In the genomic region with DNA sequence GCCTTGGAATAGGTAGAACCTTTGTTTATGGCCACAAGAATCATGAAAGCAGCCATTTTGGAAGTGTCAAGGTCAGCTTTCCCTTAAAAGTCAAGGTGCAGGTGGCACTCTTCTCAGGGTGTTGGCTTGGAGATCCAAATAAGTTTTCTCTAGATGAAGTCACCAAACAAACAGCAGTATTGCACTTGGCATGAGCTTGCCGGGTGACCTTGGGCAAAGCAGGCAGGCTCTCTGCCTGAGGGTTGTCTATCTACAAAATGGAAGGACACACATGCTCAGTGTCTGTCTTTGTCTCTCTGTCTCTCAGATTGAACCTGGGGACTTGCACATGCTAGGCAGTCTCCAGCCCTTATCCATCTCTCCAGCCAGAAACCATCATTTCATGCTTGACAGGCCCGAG, we compare ENCODE assay signal across 33 mouse cellular contexts. TPM values are rescaled to one million over a fixed set of nuclear protein-coding genes. Genes with fewer than 3 reads are reported as not detected.
A peak's percentile ranks its signal among the peaks of the same experiment; 100 is the strongest.
DNase-seq lines count a peak whose midpoint lies in the region; ATAC-seq lines count a peak whose summit lies in the region.
"Had no signal": no experiment of that assay in that cellular context is flagged by ENCODE, and none has a peak within 500 bp of the region (broad histone marks: within the 10 kb centered on the region; RNA-seq: fewer than 3 reads in every experiment).

No protein-coding gene starts in this region.

- H3K9me3 ChIP-seq in kidney, embryonic 15.5 days (replicated peaks) = no peaks in the 10 kb centered on the region
- H3K9me3 ChIP-seq: embryonic facial prominence, embryonic 12.5 days; embryonic facial prominence, embryonic 15.5 days; heart, embryonic 10.5 days; heart, embryonic 13.5 days had no signal

- H3K36me3 ChIP-seq in kidney, embryonic 15.5 days = no peaks in the 10 kb centered on the region
- H3K36me3 ChIP-seq: embryonic facial prominence, embryonic 12.5 days; embryonic facial prominence, embryonic 15.5 days; heart, embryonic 10.5 days; heart, embryonic 13.5 days had no signal

- ATAC-seq in kidney, embryonic 15.5 days (replicated peaks; ENCODE audit: low FRiP score) = no peak
- ATAC-seq: CD4-positive, CD25-positive, alpha-beta regulatory T cell, adult 4 months; forebrain, embryonic 14.5 days; forebrain, postnatal 0 days; hindbrain, postnatal 0 days; inflammation-experienced regulatory T-cells, adult 6 months had no signal

- H3K27me3 ChIP-seq in kidney, embryonic 15.5 days = no peaks in the 10 kb centered on the region
- H3K27me3 ChIP-seq: embryonic facial prominence, embryonic 12.5 days; embryonic facial prominence, embryonic 15.5 days; heart, embryonic 13.5 days had no signal

- no peak overlapping the region for H3K4me2 ChIP-seq in kidney, embryonic 15.5 days
- H3K4me2 ChIP-seq: embryonic facial prominence, embryonic 12.5 days; embryonic facial prominence, embryonic 15.5 days; heart, embryonic 13.5 days; hindbrain, embryonic 14.5 days had no signal

- H3K27ac ChIP-seq in kidney, embryonic 15.5 days = no peak overlapping the region
- H3K27ac ChIP-seq: embryonic facial prominence, embryonic 12.5 days; embryonic facial prominence, embryonic 15.5 days; gastrocnemius, adult 2 months; heart, embryonic 13.5 days; hindbrain, embryonic 14.5 days; hindbrain, postnatal 0 days had no signal

- H3K4me3 ChIP-seq in kidney, embryonic 15.5 days (replicated peaks) = no peak overlapping the region
- H3K4me3 ChIP-seq: embryonic facial prominence, embryonic 12.5 days; embryonic facial prominence, embryonic 15.5 days; gastrocnemius, adult 2 months; heart, embryonic 10.5 days; heart, embryonic 13.5 days had no signal

- WGBS in kidney, embryonic 15.5 days = 84% methylated on average over 2 of the region's 2 CpGs

- DNase-seq in heart, adult 11 months = peak; percentile 70
- DNase-seq in heart, adult 8-10 months (ENCODE audit: low spot score) = no peak
- DNase-seq in ovary, adult 18-20 months (ENCODE audit: low spot score) = peak; percentile 29
- DNase-seq in ovary, postnatal 10 days (ENCODE audit: low spot score) = no peak
- peak; percentile 57 for DNase-seq in adrenal gland, postnatal 14 days
- DNase-seq in adrenal gland, postnatal 36 days = peak; percentile 65 to 66
- DNase-seq in lung, postnatal 4 days = no peak
- DNase-seq: cerebellum, adult 9-11 months; cerebellum, postnatal 25 days; forebrain, postnatal 0 days; gastrocnemius, adult 2 months; gastrocnemius, postnatal 14 days; heart, postnatal 4 days had no signal

- H3K4me1 ChIP-seq in kidney, embryonic 15.5 days = no peaks in the 10 kb centered on the region
- H3K4me1 ChIP-seq: embryonic facial prominence, embryonic 12.5 days had no signal

- H3K9ac ChIP-seq in kidney, embryonic 15.5 days = no peak overlapping the region
- H3K9ac ChIP-seq: embryonic facial prominence, embryonic 12.5 days; embryonic facial prominence, embryonic 15.5 days; forebrain, postnatal 0 days; heart, embryonic 13.5 days; hindbrain, embryonic 14.5 days had no signal

RNA-seq across cellular contexts. Expression of gene Cela2a, which starts 1.4 kb away (rescaled TPM):
- 1 to 10 TPM in 1 of 4 experiments, not detected in 3; 1.0 TPM for total RNA-seq in heart, adult 8-10 months (2022)
- 0.56 TPM in 1 of 2 replicates, not detected in the other for total RNA-seq in adrenal gland, postnatal 14 days (2021)
- not detected for total RNA-seq in adrenal gland, postnatal 36 days (2021)
- 0.19 TPM in 1 of 2 replicates, not detected in the other for polyA plus RNA-seq in kidney, embryonic 15.5 days (2015; fragmentation: Nextera tagmentation; extraction: Ambion mirVana)
- total RNA-seq: common myeloid progenitor, adult 5-6 weeks; forebrain, postnatal 0 days; gastrocnemius, adult 2 months; gastrocnemius, postnatal 14 days; gastrocnemius, postnatal 4 days; heart, adult 18-20 months; heart, postnatal 14 days; heart, postnatal 4 days; hindbrain, postnatal 0 days; MEL had no signal
- polyA plus RNA-seq: C2C12; CD4-positive, CD25-positive, alpha-beta regulatory T cell, adult 4 months; embryonic facial prominence, embryonic 12.5 days; embryonic facial prominence, embryonic 15.5 days; forebrain, embryonic 11.5 days; forebrain, embryonic 14.5 days; heart, embryonic 10.5 days; heart, embryonic 13.5 days; hindbrain, embryonic 11.5 days; hindbrain, embryonic 14.5 days; inflammation-experienced regulatory T-cells, adult 6 months had no signal

RNA-seq across cellular contexts. Expression of gene Ctrc, which starts 18.8 kb away (rescaled TPM):
- total RNA-seq in heart, adult 8-10 months (2022) = not detected
- total RNA-seq in adrenal gland, postnatal 14 days (2021) = not detected in 2 replicates
- not detected for total RNA-seq in adrenal gland, postnatal 36 days (2021)
- not detected in 2 replicates for polyA plus RNA-seq in kidney, embryonic 15.5 days (2015; fragmentation: Nextera tagmentation; extraction: Ambion mirVana)
- total RNA-seq: common myeloid progenitor, adult 5-6 weeks; forebrain, postnatal 0 days; gastrocnemius, adult 2 months; gastrocnemius, postnatal 14 days; gastrocnemius, postnatal 4 days; heart, adult 18-20 months; heart, postnatal 14 days; heart, postnatal 4 days; hindbrain, postnatal 0 days; MEL had no signal
- polyA plus RNA-seq: C2C12; CD4-positive, CD25-positive, alpha-beta regulatory T cell, adult 4 months; embryonic facial prominence, embryonic 12.5 days; embryonic facial prominence, embryonic 15.5 days; forebrain, embryonic 11.5 days; forebrain, embryonic 14.5 days; forebrain, postnatal 0 days; frontal cortex, adult 2 months; heart, embryonic 10.5 days; heart, embryonic 13.5 days; heart, embryonic 16.5 days; hindbrain, embryonic 11.5 days; hindbrain, embryonic 14.5 days; hindbrain, postnatal 0 days; inflammation-experienced regulatory T-cells, adult 6 months had no signal

RNA-seq across cellular contexts. Expression of gene Casp9, which starts 34.0 kb away (rescaled TPM):
- 10 to 100 TPM in 2 of 4 experiments, 1 to 10 TPM in 2; 7.9 to 10.7 (median 10.0) TPM for total RNA-seq in heart, adult 8-10 months (2022)
- total RNA-seq in adrenal gland, postnatal 14 days (2021) = 15.3 and 17.1 TPM in 2 replicates
- 10 to 100 TPM; 16.8 to 24.3 TPM for total RNA-seq in adrenal gland, postnatal 36 days (2021)
- polyA plus RNA-seq in kidney, embryonic 15.5 days (2015; fragmentation: Nextera tagmentation; extraction: Ambion mirVana) = 23.7 and 25.8 TPM in 2 replicates

RNA-seq across cellular contexts. Expression of gene Dnajc16, which starts 36.7 kb away (rescaled TPM):
- 10 to 100 TPM; 23.2 to 28.7 (median 25.0) TPM for total RNA-seq in heart, adult 8-10 months (2022)
- 16.6 and 20.7 TPM in 2 replicates for total RNA-seq in adrenal gland, postnatal 14 days (2021)
- total RNA-seq in adrenal gland, postnatal 36 days (2021) = 10 to 100 TPM; 23.6 to 26.0 TPM
- polyA plus RNA-seq in kidney, embryonic 15.5 days (2015; fragmentation: Nextera tagmentation; extraction: Ambion mirVana) = 5.2 and 5.5 TPM in 2 replicates

RNA-seq across cellular contexts. Expression of gene Efhd2, which starts 47.3 kb away (rescaled TPM):
- 10 to 100 TPM; 18.1 to 21.4 (median 19.6) TPM for total RNA-seq in heart, adult 8-10 months (2022)
- 21.4 and 28.2 TPM in 2 replicates for total RNA-seq in adrenal gland, postnatal 14 days (2021)
- total RNA-seq in adrenal gland, postnatal 36 days (2021) = 10 to 100 TPM; 23.1 to 29.1 TPM
- 53.9 and 56.7 TPM in 2 replicates for polyA plus RNA-seq in kidney, embryonic 15.5 days (2015; fragmentation: Nextera tagmentation; extraction: Ambion mirVana)

Comparison
In these comparisons a context has a peak if more than half of its experiments do, and no peak if none do; other contexts are left out.
1. DNase-seq: peak in heart, adult 11 months (single experiment), ovary, adult 18-20 months (single experiment), adrenal gland, postnatal 14 days (single experiment) and adrenal gland, postnatal 36 days (2 of 2); none in heart, adult 8-10 months (single experiment), ovary, postnatal 10 days (single experiment) and lung, postnatal 4 days (0 of 2).